Mouse (Mus musculus) hematopoietic stem cell, adult 5-6 weeks (primary cell): ENCODE data around the gene 1110059E24Rik. TPM values are rescaled to one million over a fixed set of nuclear protein-coding genes. Genes with fewer than 3 reads are reported as not detected.

Source experiments
- ATAC-seq, 2 experiments: fragments of 125-278 bp in 1 of 2; replicated peaks in 1 of 2; 2 replicates each; pipeline ENCODE4 v1.8.0; 2016 to 2017; ENCODE audit warnings: inconsistent platforms in 2 of 2, mild to moderate bottlenecking in 2 of 2, moderate number of reproducible peaks in 2 of 2, low read depth in 1 of 2, moderate TSS enrichment in 1 of 2; ENCODE audit not compliant: low FRiP score in 2 of 2, poor library complexity in 2 of 2, severe bottlenecking in 2 of 2, insufficient read depth in 1 of 2, low TSS enrichment in 1 of 2
- total RNA-seq: library from RNA; stranded (forward); fragments of 172-1452, 232-1000 nt; gene quantifications from 2 replicates; pipeline ENCODE4 v1.2.3, GENCODE M21; 2017

The 1110059E24Rik gene
- total RNA-seq, 1 experiment from 2014 or later = 96.5 TPM

DNA sequence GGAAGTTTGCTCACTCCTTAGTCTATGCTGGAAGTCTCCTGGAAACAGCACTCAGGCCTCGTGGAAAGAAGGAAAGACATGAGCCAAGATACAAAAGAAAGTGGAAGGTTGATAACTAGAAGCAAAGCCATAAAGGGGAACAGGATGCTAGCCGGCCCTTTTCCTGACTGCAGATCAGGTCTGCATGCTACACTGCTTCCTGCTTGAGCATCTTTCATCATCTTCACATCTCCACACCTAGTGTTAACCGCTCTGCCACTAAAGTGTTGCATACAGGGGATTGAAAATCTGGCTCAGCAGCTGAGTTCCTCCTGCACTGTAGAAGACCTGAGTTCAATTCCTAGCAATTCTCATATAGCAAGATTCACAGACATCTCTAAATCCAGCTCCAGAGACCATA is 89.8 kb downstream of the 1110059E24Rik start:
- ATAC-seq = 0 out of 4 replicates have a peak, but pooled peaks of 1 of the 2 experiments have one; percentile 39

DNA sequence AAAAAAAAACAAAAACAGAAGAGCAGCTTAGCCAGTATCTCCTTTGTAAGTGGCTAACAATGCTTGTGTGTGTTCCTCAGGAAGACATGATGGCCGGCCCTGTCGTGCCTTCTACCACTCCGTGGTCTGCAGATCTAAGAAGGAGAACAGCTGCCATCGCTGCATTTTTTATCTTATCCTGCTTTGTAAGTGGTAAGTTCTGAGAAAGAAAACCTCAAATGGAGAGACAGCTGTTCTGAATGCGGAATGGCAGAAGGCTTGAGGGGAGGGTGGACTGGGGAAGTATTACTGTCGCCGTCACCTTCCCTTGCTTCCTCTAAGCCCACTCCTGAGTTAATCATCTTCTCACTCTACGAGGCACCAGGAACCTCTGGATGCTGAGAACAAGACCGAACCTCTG is 100.0 kb downstream of the 1110059E24Rik start:
- no peak for ATAC-seq

DNA sequence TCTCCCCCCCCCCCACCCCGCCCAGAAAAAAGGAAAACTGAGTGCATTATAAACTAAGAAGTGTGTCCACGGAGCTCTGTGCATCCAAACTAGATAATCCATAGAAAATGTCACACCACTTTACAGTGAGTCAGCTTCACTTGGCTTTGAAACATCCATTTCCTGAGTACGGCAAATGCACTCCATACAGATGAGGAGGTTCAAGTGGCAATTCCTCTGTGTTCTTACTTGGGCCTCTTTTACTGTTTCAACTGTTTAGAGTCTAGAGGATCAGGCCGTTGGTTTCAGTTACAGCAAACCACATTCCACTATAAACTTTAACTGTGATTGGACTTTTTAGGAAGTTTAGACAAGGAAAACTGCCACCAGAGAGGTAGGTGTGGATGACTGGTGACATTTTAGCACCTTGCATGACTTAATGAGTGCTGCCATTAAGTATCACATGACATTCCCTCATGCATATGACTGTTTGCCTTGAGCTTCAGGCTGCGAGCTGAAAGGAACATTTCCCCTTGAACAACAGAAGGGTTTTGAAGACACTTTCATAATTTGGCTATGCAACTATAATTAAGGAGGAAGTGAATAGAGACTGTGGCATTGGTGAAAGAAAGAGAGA is 100.7 kb downstream of the 1110059E24Rik start:
- no peak for ATAC-seq

DNA sequence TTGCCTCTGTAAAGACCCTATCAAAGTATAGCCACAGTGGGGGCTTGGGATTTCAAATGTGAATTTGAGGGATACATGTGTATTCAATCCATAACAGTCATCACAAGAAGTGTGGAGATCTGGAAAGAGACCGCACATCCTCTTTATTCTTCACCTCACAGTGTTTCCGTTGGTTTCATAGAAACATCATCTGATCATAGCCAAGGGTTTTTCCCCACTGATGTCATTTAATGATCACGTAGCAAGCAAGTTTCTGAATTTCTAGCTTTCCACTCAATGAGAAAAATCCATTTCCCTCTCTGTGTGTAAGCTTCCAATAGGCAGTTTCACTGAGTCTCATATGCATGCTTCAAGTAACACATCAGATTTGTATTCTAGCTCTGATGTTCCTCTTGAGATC is 103.1 kb downstream of the 1110059E24Rik start:
- ATAC-seq = no peak

DNA sequence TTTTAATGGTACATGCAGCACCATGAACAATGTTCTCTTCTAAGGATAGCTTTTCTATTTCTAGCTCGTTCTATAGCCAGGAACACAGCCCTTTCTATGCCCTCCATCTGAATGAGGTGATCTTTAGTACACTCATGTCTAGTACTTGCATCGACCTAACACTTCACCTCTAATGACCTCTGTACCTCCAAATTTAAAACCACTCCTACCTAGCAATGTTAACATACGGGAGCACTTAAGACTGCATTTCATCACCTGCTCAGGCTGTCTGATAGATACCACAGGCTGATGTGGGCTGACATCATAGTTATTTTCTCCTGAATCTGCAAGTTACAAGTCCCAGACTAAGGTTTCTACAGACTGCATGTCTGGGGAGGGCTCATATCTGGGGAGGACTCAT is 103.8 kb downstream of the 1110059E24Rik start:
- no peak for ATAC-seq

DNA sequence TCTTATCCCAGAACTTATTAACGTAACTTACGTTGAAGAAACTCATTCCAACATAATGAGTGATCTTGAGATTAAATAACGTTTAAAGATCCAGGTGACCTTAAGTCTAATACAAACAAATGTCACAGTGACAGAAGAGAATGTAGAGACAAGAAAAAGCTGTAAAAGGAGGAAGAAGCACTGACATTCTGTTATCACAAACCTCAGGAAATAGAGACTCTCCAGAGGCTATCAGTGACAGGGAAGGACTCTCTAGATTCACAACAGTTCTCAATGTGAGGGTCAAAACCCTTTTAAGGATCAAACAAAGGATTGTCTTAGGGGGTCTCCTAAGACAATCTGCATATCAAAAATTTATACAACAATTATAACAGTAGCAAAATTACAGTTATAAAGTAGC is 115.7 kb downstream of the 1110059E24Rik start:
- no peak for ATAC-seq

Other genes with a start within 250 kb of the 1110059E24Rik start
- gene Gda, start 179.5 kb downstream of the 1110059E24Rik start, total RNA-seq = 14.5 and 38.6 TPM in 2 replicates
- gene Abhd17b, start 209 bp upstream of the 1110059E24Rik start, total RNA-seq = 68.4 and 74.2 TPM in 2 replicates
- 9.2 and 13.1 TPM in 2 replicates for gene Cemip2, start 125.4 kb upstream of the 1110059E24Rik start, total RNA-seq